Mouse (Mus musculus) thymus, adult 2 months (tissue): ENCODE data around the gene Egfl8.
A peak's percentile ranks its signal among the peaks of the same experiment; 100 is the strongest.

Experiments used
- CTCF ChIP-seq: fragments of 200-500 bp; IDR thresholded peaks from 2 replicates; pipeline ENCODE4 v1.5.1; 2012; ENCODE audit warnings: mild to moderate bottlenecking, control low read depth, low read length, moderate library complexity, borderline replicate concordance; ENCODE audit not compliant: control insufficient read depth, poor library complexity, insufficient read depth; ENCODE audit errors: extremely low read depth
- POLR2A ChIP-seq: fragments of 200-500 bp; IDR thresholded peaks from 2 replicates; pipeline ENCODE4 v1.6.1; 2012; ENCODE audit warnings: mild to moderate bottlenecking, low read length, control low read depth, moderate library complexity; ENCODE audit not compliant: control insufficient read depth, poor library complexity, insufficient read depth; ENCODE audit errors: extremely low read depth

GRCm38 (mm10) chr17:34591994-34592375, 23.8 kb downstream of the Egfl8 start:
- TF ChIP-seq CTCF (peak; percentile 39; the same call in 1 of the 2 replicates), POLR2A (peak; percentile 65)
